Mouse (Mus musculus): ENCODE results near the gene Mthfd1l. TPM values are rescaled to one million over a fixed set of nuclear protein-coding genes. Genes with fewer than 3 reads are reported as not detected.

Gene Mthfd1l
- polyA plus RNA-seq, 1 experiment = 0.77 TPM

DNA sequence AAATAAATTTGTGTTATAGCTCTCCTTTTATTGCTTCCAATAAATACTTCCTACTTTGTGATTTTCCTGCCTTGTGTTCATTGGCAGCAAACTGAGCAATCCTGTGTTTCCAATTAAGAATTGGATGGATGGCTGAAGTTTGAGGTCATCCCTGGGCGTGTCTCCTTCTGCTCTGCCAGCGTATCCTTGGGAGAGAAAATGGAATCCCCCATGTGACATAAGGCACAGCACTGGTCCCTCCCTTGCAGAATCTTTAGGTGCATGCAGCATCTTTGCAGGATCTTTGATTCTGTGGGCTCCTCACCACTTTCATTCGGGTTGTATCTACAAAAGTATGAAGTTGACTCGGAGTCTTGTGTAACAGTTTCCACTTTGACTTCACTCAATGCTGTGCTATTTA is 53.7 kb downstream of the Mthfd1l start:
- Histone ChIP-seq H3K4me1 (ENCODE audit: control insufficient read depth, insufficient read depth, low read length) (no peaks in the 10 kb centered on the region), H3K27ac (ENCODE audit: insufficient read depth, low read depth, low read length) (no peak overlapping the region), H3K27me3 (replicated peaks; ENCODE audit: control insufficient read depth, insufficient read depth, low read length) (no peaks in the 10 kb centered on the region), H3K4me3 (ENCODE audit: insufficient read depth, low read depth, low read length) (no peak overlapping the region), H3K36me3 (ENCODE audit: control insufficient read depth, insufficient read depth, low read length) (no peaks in the 10 kb centered on the region)
- 85% methylated on average over 4 of the region's 4 CpGs for WGBS
- TF ChIP-seq CTCF (conservative IDR thresholded peaks at IDR 0.05; ENCODE audit: insufficient read depth, insufficient read length, low read depth, low read length) (no peak), POLR2A (IDR thresholded peaks at IDR 0.05; ENCODE audit: low read depth, low read length) (no peak)
- no peak for DNase-seq

- Histone ChIP-seq H3K4me1 (ENCODE audit: control insufficient read depth, insufficient read depth, low read length) (no peaks in the 10 kb centered on the region), H3K36me3 (ENCODE audit: control insufficient read depth, insufficient read depth, low read length) (no peaks in the 10 kb centered on the region), H3K27ac (ENCODE audit: insufficient read depth, low read depth, low read length) (no peak overlapping the region), H3K27me3 (replicated peaks; ENCODE audit: control insufficient read depth, insufficient read depth, low read length) (no peaks in the 10 kb centered on the region), H3K4me3 (ENCODE audit: insufficient read depth, low read depth, low read length) (no peak overlapping the region)
- 67% methylated on average over 4 of the region's 4 CpGs for WGBS
- TF ChIP-seq POLR2A (IDR thresholded peaks at IDR 0.05; ENCODE audit: low read depth, low read length) (no peak), CTCF (conservative IDR thresholded peaks at IDR 0.05; ENCODE audit: insufficient read depth, insufficient read length, low read depth, low read length) (no peak)
- DNase-seq = no peak
Measured at GRCm38 (mm10) chr10:4027466-4027865, 54.5 kb downstream of the Mthfd1l start.

- no peak for DNase-seq
- H3K36me3 ChIP-seq (ENCODE audit: control insufficient read depth, insufficient read depth, low read length) = no peaks in the 10 kb centered on the region
- H3K4me3 ChIP-seq (ENCODE audit: insufficient read depth, low read depth, low read length) = no peak overlapping the region
- WGBS = 72% methylated on average over 15 of the region's 15 CpGs
- H3K27ac ChIP-seq (ENCODE audit: insufficient read depth, low read depth, low read length) = no peak overlapping the region
- no peaks in the 10 kb centered on the region for H3K4me1 ChIP-seq (ENCODE audit: control insufficient read depth, insufficient read depth, low read length)
- TF ChIP-seq CTCF (conservative IDR thresholded peaks at IDR 0.05; ENCODE audit: insufficient read depth, insufficient read length, low read depth, low read length) (no peak), POLR2A (IDR thresholded peaks at IDR 0.05; ENCODE audit: low read depth, low read length) (no peak)
- no peaks in the 10 kb centered on the region for H3K27me3 ChIP-seq (replicated peaks; ENCODE audit: control insufficient read depth, insufficient read depth, low read length)
Measured at GRCm38 (mm10) chr10:4028851-4029442, 56.0 kb downstream of the Mthfd1l start.

- Histone ChIP-seq H3K36me3 (ENCODE audit: control insufficient read depth, insufficient read depth, low read length) (no peaks in the 10 kb centered on the region), H3K27ac (ENCODE audit: insufficient read depth, low read depth, low read length) (no peak overlapping the region), H3K27me3 (replicated peaks; ENCODE audit: control insufficient read depth, insufficient read depth, low read length) (no peaks in the 10 kb centered on the region), H3K4me3 (ENCODE audit: insufficient read depth, low read depth, low read length) (no peak overlapping the region), H3K4me1 (ENCODE audit: control insufficient read depth, insufficient read depth, low read length) (no peaks in the 10 kb centered on the region)
- DNase-seq = no peak
- WGBS = 53% methylated on average over 9 of the region's 9 CpGs
- no peak for TF ChIP-seq CTCF (conservative IDR thresholded peaks at IDR 0.05; ENCODE audit: insufficient read depth, insufficient read length, low read depth, low read length)
- no peak for TF ChIP-seq POLR2A (IDR thresholded peaks at IDR 0.05; ENCODE audit: low read depth, low read length)
Measured at GRCm38 (mm10) chr10:4033761-4034160, 60.8 kb downstream of the Mthfd1l start.

GRCm38 (mm10) chr10:4036476-4036875 is 63.6 kb downstream of the Mthfd1l start:
- Histone ChIP-seq H3K27me3 (replicated peaks; ENCODE audit: control insufficient read depth, insufficient read depth, low read length) (no peaks in the 10 kb centered on the region), H3K27ac (ENCODE audit: insufficient read depth, low read depth, low read length) (no peak overlapping the region), H3K4me1 (ENCODE audit: control insufficient read depth, insufficient read depth, low read length) (no peaks in the 10 kb centered on the region), H3K36me3 (ENCODE audit: control insufficient read depth, insufficient read depth, low read length) (no peaks in the 10 kb centered on the region), H3K4me3 (ENCODE audit: insufficient read depth, low read depth, low read length) (no peak overlapping the region)
- WGBS = 96% methylated on average over 7 of the region's 7 CpGs
- no peak for TF ChIP-seq POLR2A (IDR thresholded peaks at IDR 0.05; ENCODE audit: low read depth, low read length)
- TF ChIP-seq CTCF (conservative IDR thresholded peaks at IDR 0.05; ENCODE audit: insufficient read depth, insufficient read length, low read depth, low read length) = no peak
- DNase-seq = no peak

DNA sequence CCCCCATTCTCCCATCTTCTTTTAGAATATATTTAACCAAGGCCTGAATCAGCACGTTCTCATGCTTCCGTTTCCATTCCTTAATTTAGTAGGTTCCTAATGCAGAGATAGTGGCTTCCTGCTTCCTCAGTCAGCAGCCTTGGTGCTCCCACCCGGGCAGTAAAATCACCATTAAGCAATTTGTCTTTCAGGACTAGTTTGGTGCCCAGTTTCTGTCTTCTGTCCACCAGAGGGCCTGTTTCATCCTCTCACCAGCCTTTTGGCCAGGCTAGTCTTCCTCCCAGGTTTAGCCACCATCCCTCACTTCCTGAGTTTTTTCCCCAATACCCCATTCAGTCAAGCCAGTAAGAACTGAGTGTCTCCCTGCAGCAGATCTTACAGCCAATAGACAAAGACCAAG is 64.1 kb downstream of the Mthfd1l start:
- no peak for TF ChIP-seq POLR2A (IDR thresholded peaks at IDR 0.05; ENCODE audit: low read depth, low read length)
- peak; percentile 34 for TF ChIP-seq CTCF (conservative IDR thresholded peaks at IDR 0.05; ENCODE audit: insufficient read depth, insufficient read length, low read depth, low read length)
- no peaks in the 10 kb centered on the region for H3K4me1 ChIP-seq (ENCODE audit: control insufficient read depth, insufficient read depth, low read length)
- no peaks in the 10 kb centered on the region for H3K27me3 ChIP-seq (replicated peaks; ENCODE audit: control insufficient read depth, insufficient read depth, low read length)
- WGBS = 40% methylated on average over 3 of the region's 3 CpGs
- no peaks in the 10 kb centered on the region for H3K36me3 ChIP-seq (ENCODE audit: control insufficient read depth, insufficient read depth, low read length)
- H3K27ac ChIP-seq (ENCODE audit: insufficient read depth, low read depth, low read length) = no peak overlapping the region
- H3K4me3 ChIP-seq (ENCODE audit: insufficient read depth, low read depth, low read length) = no peak overlapping the region
- DNase-seq = peak; percentile 39

GRCm38 (mm10) chr10:4038576-4038975 is 65.7 kb downstream of the Mthfd1l start:
- 72% methylated on average over 11 of the region's 11 CpGs for WGBS
- Histone ChIP-seq H3K27me3 (replicated peaks; ENCODE audit: control insufficient read depth, insufficient read depth, low read length) (no peaks in the 10 kb centered on the region), H3K4me1 (ENCODE audit: control insufficient read depth, insufficient read depth, low read length) (no peaks in the 10 kb centered on the region), H3K4me3 (ENCODE audit: insufficient read depth, low read depth, low read length) (no peak overlapping the region), H3K27ac (ENCODE audit: insufficient read depth, low read depth, low read length) (no peak overlapping the region), H3K36me3 (ENCODE audit: control insufficient read depth, insufficient read depth, low read length) (no peaks in the 10 kb centered on the region)
- TF ChIP-seq CTCF (conservative IDR thresholded peaks at IDR 0.05; ENCODE audit: insufficient read depth, insufficient read length, low read depth, low read length) (no peak), POLR2A (IDR thresholded peaks at IDR 0.05; ENCODE audit: low read depth, low read length) (no peak)
- no peak for DNase-seq

All from kidney, adult 2 months (tissue).